ENCODE assay signal across 9 mouse cellular contexts in the genomic region with DNA sequence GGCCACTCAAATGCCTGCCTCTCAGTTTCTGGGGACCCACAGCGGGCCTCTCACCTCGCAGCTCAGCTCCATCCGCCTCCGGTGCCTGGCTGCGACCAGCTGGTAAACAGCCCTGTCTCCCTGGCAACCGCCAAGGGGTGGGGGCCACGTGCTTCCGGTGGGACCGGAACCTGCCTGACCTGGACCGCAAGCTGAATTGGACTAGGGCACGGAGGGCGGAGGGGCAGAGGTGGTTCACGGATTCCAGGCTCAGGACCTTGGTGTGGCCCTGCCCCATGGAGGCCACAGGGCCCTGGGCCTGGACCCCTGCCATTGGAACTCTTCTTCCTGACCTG. TPM values are rescaled to one million over a fixed set of nuclear protein-coding genes. Genes with fewer than 3 reads are reported as not detected.
A peak's percentile ranks its signal among the peaks of the same experiment; 100 is the strongest.
DNase-seq lines count a peak whose midpoint lies in the region; ATAC-seq lines count a peak whose summit lies in the region.
"Had no signal": no experiment of that assay in that cellular context is flagged by ENCODE, and none has a peak within 500 bp of the region (broad histone marks: within the 10 kb centered on the region; RNA-seq: fewer than 3 reads in every experiment).

No protein-coding gene starts in this region.

- peak overlapping the region; percentile 61 for H3K4me2 ChIP-seq in heart, embryonic 12.5 days
- H3K4me2 ChIP-seq in lung, embryonic 16.5 days (ENCODE audit: low read depth, low read length), result peak overlapping the region; percentile 57

- H3K36me3 ChIP-seq in heart, embryonic 12.5 days, result no peaks in the 10 kb centered on the region
- no peaks in the 10 kb centered on the region for H3K36me3 ChIP-seq in lung, embryonic 16.5 days (ENCODE audit: control insufficient read depth, insufficient read depth, low read length)

- DNase-seq in spleen, postnatal 36 days (ENCODE audit: low spot score in 2 of 2), result peak; percentile 23 to 34
- DNase-seq in spleen, postnatal 14 days (ENCODE audit: low spot score in 2 of 2), result no peak
- peak; percentile 82 for DNase-seq in embryo, embryonic 9.5 days (ENCODE audit: extremely low spot score)
- DNase-seq in kidney, adult 9 months, result peak; percentile 95
- DNase-seq in retina, embryonic 14.5 days (ENCODE audit: low spot score), result peak; percentile 77

- 0 out of 2 replicates have a peak, but pooled peaks cover 8% of the 10 kb centered on the region for H3K27me3 ChIP-seq in heart, embryonic 12.5 days (replicated peaks)
- H3K27me3 ChIP-seq in lung, embryonic 16.5 days (ENCODE audit: control insufficient read depth, insufficient read depth, low read depth, low read length), result peaks cover 2% of the 10 kb centered on the region; the same call in 1 of the 2 replicates

- peak; percentile 52; the same call in 1 of the 2 replicates for ATAC-seq in heart, embryonic 12.5 days (ENCODE audit: insufficient number of reproducible peaks, low FRiP score)
- peak; percentile 39; the same call in 1 of the 2 replicates for ATAC-seq in lung, embryonic 16.5 days (ENCODE audit: low read depth)
- ATAC-seq in granulocyte monocyte progenitor cell, adult 5-6 weeks (replicated peaks; ENCODE audit: poor library complexity, severe bottlenecking), result no peak

- H3K27ac ChIP-seq in heart, embryonic 12.5 days (ENCODE audit: poor library complexity, severe bottlenecking), result peak overlapping the region; percentile 62
- H3K27ac ChIP-seq in lung, embryonic 16.5 days (ENCODE audit: low read length), result peak overlapping the region; percentile 15
- H3K27ac ChIP-seq: liver, embryonic 14.5 days had no signal

- H3K9ac ChIP-seq in heart, embryonic 12.5 days, result no peak overlapping the region
- peak overlapping the region; percentile 54 for H3K9ac ChIP-seq in lung, embryonic 16.5 days (ENCODE audit: low read length)
- H3K9ac ChIP-seq: liver, embryonic 14.5 days had no signal

- WGBS in heart, embryonic 12.5 days, result 8% methylated on average over 13 of the region's 13 CpGs
- WGBS in lung, embryonic 16.5 days, result 4% methylated on average over 13 of the region's 13 CpGs

- no peaks in the 10 kb centered on the region for H3K9me3 ChIP-seq in heart, embryonic 12.5 days (replicated peaks)
- no peaks in the 10 kb centered on the region for H3K9me3 ChIP-seq in lung, embryonic 16.5 days (ENCODE audit: control insufficient read depth, low read length)

- peaks cover 36% of the 10 kb centered on the region for H3K4me1 ChIP-seq in heart, embryonic 12.5 days (replicated peaks)
- H3K4me1 ChIP-seq in lung, embryonic 16.5 days (replicated peaks; ENCODE audit: control insufficient read depth, insufficient read depth, low read length), result peaks cover 40% of the 10 kb centered on the region

- peak overlapping the region; percentile 13 for H3K4me3 ChIP-seq in heart, embryonic 12.5 days
- H3K4me3 ChIP-seq in lung, embryonic 16.5 days (ENCODE audit: low read length), result peak overlapping the region; percentile 17

RNA-seq across cellular contexts. Expression of a gene that starts 0.5 kb away (rescaled TPM):
- polyA plus RNA-seq in heart, embryonic 12.5 days (2016; fragmentation: Nextera tagmentation; extraction: Ambion mirVana), result 0.15 and 0.41 TPM in 2 replicates
- polyA plus RNA-seq in lung, embryonic 16.5 days (2015; fragmentation: Nextera tagmentation; extraction: Ambion mirVana), result 0.30 and 0.41 TPM in 2 replicates
- not detected in 2 replicates for total RNA-seq in granulocyte monocyte progenitor cell, adult 5-6 weeks (2014; fragmentation: Nextera tagmentation)
- total RNA-seq in granulocyte monocyte progenitor cell, adult 5-6 weeks (2017), result not detected in 2 replicates

RNA-seq across cellular contexts. Expression of a gene that starts 11.9 kb away (rescaled TPM):
- polyA plus RNA-seq in heart, embryonic 12.5 days (2016; fragmentation: Nextera tagmentation; extraction: Ambion mirVana), result 0.95 and 1.3 TPM in 2 replicates
- 6.6 and 8.3 TPM in 2 replicates for polyA plus RNA-seq in lung, embryonic 16.5 days (2015; fragmentation: Nextera tagmentation; extraction: Ambion mirVana)
- total RNA-seq in granulocyte monocyte progenitor cell, adult 5-6 weeks (2014; fragmentation: Nextera tagmentation), result not detected in 2 replicates
- not detected in 2 replicates for total RNA-seq in granulocyte monocyte progenitor cell, adult 5-6 weeks (2017)

RNA-seq across cellular contexts. Expression of a gene that starts 32.3 kb away (rescaled TPM):
- not detected in 2 replicates for polyA plus RNA-seq in heart, embryonic 12.5 days (2016; fragmentation: Nextera tagmentation; extraction: Ambion mirVana)
- not detected in 2 replicates for polyA plus RNA-seq in lung, embryonic 16.5 days (2015; fragmentation: Nextera tagmentation; extraction: Ambion mirVana)
- not detected in 2 replicates for total RNA-seq in granulocyte monocyte progenitor cell, adult 5-6 weeks (2014; fragmentation: Nextera tagmentation)
- total RNA-seq in granulocyte monocyte progenitor cell, adult 5-6 weeks (2017), result not detected in 2 replicates

RNA-seq across cellular contexts. Expression of a gene that starts 50.4 kb away (rescaled TPM):
- polyA plus RNA-seq in heart, embryonic 12.5 days (2016; fragmentation: Nextera tagmentation; extraction: Ambion mirVana), result not detected in 2 replicates
- not detected in 2 replicates for polyA plus RNA-seq in lung, embryonic 16.5 days (2015; fragmentation: Nextera tagmentation; extraction: Ambion mirVana)
- total RNA-seq in granulocyte monocyte progenitor cell, adult 5-6 weeks (2014; fragmentation: Nextera tagmentation), result not detected in 2 replicates
- total RNA-seq in granulocyte monocyte progenitor cell, adult 5-6 weeks (2017), result not detected in 2 replicates
- polyA plus RNA-seq: liver, embryonic 14.5 days had no signal

Comparison
In these comparisons a context has a peak if more than half of its experiments do, and no peak if none do; other contexts are left out.
1. DNase-seq: peak in spleen, postnatal 36 days (2 of 2), embryo, embryonic 9.5 days (single experiment), kidney, adult 9 months (single experiment) and retina, embryonic 14.5 days (single experiment); none in spleen, postnatal 14 days (0 of 2).